Mouse (Mus musculus): ENCODE measurements at regions not wholly inside any gene's neighbourhood (a gene's known extent, or its start where the extent isn't known, plus 50 kb on each side); places are given as distances from the start of the nearest gene placed in this dataset.

DNA sequence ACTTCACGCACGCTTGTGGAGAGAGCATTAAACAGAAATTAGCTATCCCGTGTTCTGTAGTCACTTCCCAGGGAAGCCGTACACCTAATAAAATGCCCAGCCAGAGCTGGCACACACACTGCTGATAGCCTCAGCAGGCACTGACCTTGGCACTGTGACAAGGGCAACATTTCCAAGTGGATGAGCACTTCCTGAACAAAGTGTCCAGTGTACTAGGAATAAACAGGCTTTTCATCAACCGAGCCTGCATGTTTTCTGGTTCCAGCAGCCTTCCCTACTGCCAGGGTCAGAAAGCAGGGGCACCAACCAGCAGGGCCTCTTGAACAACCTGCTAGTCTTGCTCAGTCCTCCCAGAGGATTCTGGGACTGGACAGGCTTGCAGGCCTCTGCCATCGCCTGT, 74.3 kb upstream of the Armc2 start:
- Histone ChIP-seq H3K27me3 (no peaks in the 10 kb centered on the region), H3K9me3 (no peaks in the 10 kb centered on the region), H3K36me3 (no peaks in the 10 kb centered on the region), H3K4me3 (replicated peaks) (no peak overlapping the region), H3K4me1 (replicated peaks) (peaks cover 35% of the 10 kb centered on the region), H3K9ac (replicated peaks) (no peak overlapping the region), H3K27ac (0 out of 2 replicates have a peak overlapping the region, but pooled peaks have one; percentile 23), H3K4me2 (no peak overlapping the region)
- 55% methylated on average over 6 of the region's 6 CpGs for WGBS
- ATAC-seq (ENCODE audit: insufficient number of reproducible peaks, insufficient read depth, low FRiP score, low TSS enrichment, low read depth): no peak

DNA sequence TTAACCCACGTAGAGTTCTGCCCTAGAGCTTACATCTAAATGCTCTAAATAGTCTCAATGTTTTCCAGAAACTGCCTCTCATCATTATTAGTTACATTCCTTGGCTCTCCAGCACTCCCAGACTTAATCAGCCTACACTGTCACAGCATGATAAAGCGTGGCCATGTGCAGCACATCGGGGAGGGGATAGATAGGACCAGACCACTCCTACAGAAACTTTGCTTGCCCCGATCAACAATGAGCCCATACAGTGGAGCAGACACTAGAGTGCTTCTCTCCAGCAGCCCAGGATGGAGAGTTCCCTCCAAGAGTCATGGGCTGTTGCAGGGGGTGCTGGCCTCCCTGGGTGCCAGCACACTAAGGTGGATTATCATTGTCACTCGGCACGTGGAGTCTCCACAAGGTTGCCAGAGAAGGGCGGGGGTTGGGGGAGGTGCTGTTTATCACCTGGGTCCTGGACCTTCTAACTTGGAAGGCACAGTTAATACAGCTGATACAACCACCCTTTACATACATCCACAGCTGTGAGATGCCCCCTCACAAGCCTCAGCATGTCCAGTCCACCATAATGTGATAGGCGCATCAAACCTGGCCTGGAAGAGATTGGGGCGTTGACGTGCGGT, 73.4 kb upstream of the Armc2 start:
- Histone ChIP-seq H3K27ac (no peak overlapping the region), H3K36me3 (no peaks in the 10 kb centered on the region), H3K9ac (replicated peaks) (no peak overlapping the region), H3K27me3 (no peaks in the 10 kb centered on the region), H3K4me2 (no peak overlapping the region), H3K9me3 (no peaks in the 10 kb centered on the region), H3K4me1 (replicated peaks) (peaks cover 35% of the 10 kb centered on the region), H3K4me3 (replicated peaks) (no peak overlapping the region)
- no peak for ATAC-seq (ENCODE audit: insufficient number of reproducible peaks, insufficient read depth, low FRiP score, low TSS enrichment, low read depth)
- 83% methylated on average over 11 of the region's 11 CpGs for WGBS

DNA sequence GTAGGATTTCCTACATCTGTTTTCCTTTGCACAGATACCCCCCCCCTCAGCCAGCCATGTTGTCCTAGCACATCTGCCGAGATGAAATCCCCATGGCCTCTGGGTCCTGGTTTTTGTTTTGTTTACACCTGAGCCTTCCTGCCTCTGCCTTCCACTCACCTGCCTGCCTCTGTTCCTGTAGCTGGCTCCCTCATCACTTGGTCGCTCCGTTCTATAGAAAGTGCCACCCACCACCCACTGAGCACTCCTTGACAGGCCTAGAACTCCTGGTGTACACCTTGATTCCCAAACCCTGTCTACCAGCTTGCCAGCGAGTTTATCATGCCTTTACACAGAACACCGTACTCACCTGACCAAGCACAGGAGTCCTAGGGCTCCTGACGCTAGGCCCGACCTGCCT, 72.6 kb upstream of the Armc2 start:
- Histone ChIP-seq H3K27me3 (no peaks in the 10 kb centered on the region), H3K27ac (no peak overlapping the region)

DNA sequence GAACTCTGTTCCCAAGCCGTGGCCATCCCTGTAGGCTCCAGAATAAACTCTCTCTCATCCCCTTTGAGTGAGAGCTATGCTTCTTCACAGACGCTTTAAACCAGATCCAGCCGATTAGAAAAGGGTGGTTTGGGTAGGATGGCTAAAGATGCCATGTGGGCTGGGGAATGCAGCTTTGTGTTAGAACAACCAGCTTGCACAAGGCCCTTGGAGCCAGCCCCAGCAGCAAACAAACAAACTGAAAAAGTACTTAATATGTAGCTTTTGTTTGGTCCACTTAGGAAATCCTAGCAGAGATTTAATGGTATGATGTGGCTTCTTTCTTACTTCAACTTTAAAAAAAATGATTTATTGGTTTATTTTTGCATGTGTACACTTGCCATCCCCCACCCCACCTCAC, 71.9 kb upstream of the Armc2 start:
- Histone ChIP-seq H3K9me3 (0 out of 2 replicates have a peak, but pooled peaks cover 5% of the 10 kb centered on the region), H3K9ac (replicated peaks) (no peak overlapping the region), H3K27me3 (no peaks in the 10 kb centered on the region), H3K4me1 (replicated peaks) (peaks cover 35% of the 10 kb centered on the region), H3K4me2 (no peak overlapping the region), H3K4me3 (replicated peaks) (no peak overlapping the region), H3K27ac (no peak overlapping the region; the same call in 1 of the 2 replicates), H3K36me3 (no peaks in the 10 kb centered on the region)
- WGBS: 39% methylated on average over 3 of the region's 3 CpGs
- no peak for ATAC-seq (ENCODE audit: insufficient number of reproducible peaks, insufficient read depth, low FRiP score, low TSS enrichment, low read depth)

More for the DNA sequence above, 72.6 kb upstream of the Armc2 start:
- WGBS: 93% methylated on average over 7 of the region's 7 CpGs
- no peaks in the 10 kb centered on the region for H3K9me3 ChIP-seq
- no peak overlapping the region for H3K9ac ChIP-seq (replicated peaks)
- no peak for ATAC-seq (ENCODE audit: insufficient number of reproducible peaks, insufficient read depth, low FRiP score, low TSS enrichment, low read depth)
- H3K4me1 ChIP-seq (replicated peaks): peaks cover 35% of the 10 kb centered on the region
- no peaks in the 10 kb centered on the region for H3K36me3 ChIP-seq
- no peak overlapping the region for H3K4me2 ChIP-seq
- no peak overlapping the region for H3K4me3 ChIP-seq (replicated peaks)

DNA sequence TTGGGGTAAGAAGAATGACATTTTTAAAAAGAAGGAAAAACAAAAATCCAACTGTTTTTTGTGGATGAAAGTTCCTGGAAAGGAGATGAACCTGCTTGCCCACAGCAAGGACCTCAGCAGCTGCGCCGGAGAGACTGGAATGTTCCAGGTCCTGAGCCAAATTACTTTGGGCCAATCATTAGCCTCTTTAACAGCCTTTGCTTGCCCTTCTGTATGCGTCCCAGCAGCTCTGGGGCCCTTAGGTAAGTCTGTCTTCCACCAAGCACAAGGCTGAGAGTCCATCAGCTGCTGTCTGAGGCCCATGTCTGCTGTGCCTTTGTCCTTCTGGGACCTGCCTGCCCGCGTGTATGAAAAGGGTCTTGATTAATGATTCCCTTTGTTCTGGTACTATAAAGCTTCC, 71.4 kb upstream of the Armc2 start:
- Histone ChIP-seq H3K27me3 (no peaks in the 10 kb centered on the region), H3K36me3 (no peaks in the 10 kb centered on the region), H3K4me2 (no peak overlapping the region), H3K4me3 (replicated peaks) (no peak overlapping the region), H3K4me1 (replicated peaks) (peaks cover 35% of the 10 kb centered on the region), H3K27ac (peak overlapping the region; percentile 53; the same call in 1 of the 2 replicates), H3K9me3 (0 out of 2 replicates have a peak, but pooled peaks cover 7% of the 10 kb centered on the region), H3K9ac (replicated peaks) (no peak overlapping the region)
- ATAC-seq (ENCODE audit: insufficient number of reproducible peaks, insufficient read depth, low FRiP score, low TSS enrichment, low read depth): no peak
- 41% methylated on average over 5 of the region's 5 CpGs for WGBS

DNA sequence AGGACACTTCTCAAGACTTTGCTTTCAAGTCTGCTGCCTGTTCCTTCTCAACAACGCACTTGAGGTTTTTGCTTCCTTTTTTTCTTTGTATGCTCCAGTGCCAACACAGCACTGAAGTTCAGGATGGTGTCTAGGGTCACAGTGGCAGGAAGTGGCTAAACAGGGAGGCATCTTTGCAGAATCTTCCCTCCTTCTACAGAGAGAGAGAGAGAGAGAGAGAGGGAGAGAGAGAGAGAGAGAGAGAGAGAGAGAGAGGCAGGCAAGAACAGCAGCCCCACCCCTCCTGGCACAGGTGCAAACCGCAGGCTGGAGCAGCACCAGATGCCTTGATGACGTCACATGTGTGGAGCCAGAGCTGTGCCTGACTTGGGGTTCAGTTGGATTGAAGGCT, 71.0 kb upstream of the Armc2 start:
- 27% methylated on average over 3 of the region's 3 CpGs for WGBS
- no peaks in the 10 kb centered on the region for H3K27me3 ChIP-seq
- no peak overlapping the region for H3K9ac ChIP-seq (replicated peaks)
- no peak overlapping the region for H3K4me2 ChIP-seq
- 0 out of 2 replicates have a peak, but pooled peaks cover 7% of the 10 kb centered on the region for H3K9me3 ChIP-seq
- H3K4me1 ChIP-seq (replicated peaks): peaks cover 35% of the 10 kb centered on the region
- H3K36me3 ChIP-seq: no peaks in the 10 kb centered on the region
- 0 out of 2 replicates have a peak overlapping the region, but pooled peaks have one; percentile 53 for H3K27ac ChIP-seq
- H3K4me3 ChIP-seq (replicated peaks): no peak overlapping the region
- ATAC-seq (ENCODE audit: insufficient number of reproducible peaks, insufficient read depth, low FRiP score, low TSS enrichment, low read depth): no peak

DNA sequence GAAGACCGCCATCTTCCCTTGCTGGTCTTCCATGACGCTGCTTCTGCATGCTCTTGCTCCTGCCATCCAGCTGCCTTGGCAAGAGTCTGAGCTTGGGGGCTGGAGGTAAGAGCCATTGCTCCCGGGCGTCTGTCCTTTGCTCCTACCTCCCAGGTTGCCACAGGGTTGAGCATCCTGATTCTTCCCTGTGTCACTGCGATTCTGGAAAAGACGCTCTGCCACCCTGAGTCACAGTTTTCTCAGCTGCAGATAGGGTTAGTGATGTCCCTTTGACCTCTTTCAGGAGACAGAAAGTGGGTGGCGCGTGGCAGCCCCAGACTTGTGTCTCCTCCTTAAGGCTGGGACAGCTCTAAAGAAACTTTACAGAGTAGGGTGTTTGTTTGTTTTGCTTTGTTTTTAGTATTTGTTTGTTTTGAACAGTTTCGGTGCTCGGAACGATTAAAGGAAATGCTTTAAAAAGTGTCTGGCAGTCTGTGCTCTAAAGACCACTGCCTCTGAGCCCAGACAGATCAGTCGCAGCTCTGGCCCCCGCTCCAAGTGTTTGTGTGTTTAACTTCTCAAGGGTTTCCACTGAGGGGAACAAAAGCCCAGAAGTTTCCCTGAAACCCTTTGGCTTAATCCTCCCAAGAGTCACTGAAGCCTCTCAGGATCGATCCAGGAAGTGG, 70.5 kb upstream of the Armc2 start:
- WGBS: 52% methylated on average over 14 of the region's 14 CpGs
- H3K9ac ChIP-seq (replicated peaks): no peak overlapping the region
- H3K27ac ChIP-seq: no peak overlapping the region
- H3K4me1 ChIP-seq (replicated peaks): peaks cover 35% of the 10 kb centered on the region
- no peak overlapping the region for H3K4me3 ChIP-seq (replicated peaks)
- no peak overlapping the region for H3K4me2 ChIP-seq
- 0 out of 2 replicates have a peak, but pooled peaks cover 7% of the 10 kb centered on the region for H3K9me3 ChIP-seq
- H3K36me3 ChIP-seq: no peaks in the 10 kb centered on the region
- ATAC-seq (ENCODE audit: insufficient number of reproducible peaks, insufficient read depth, low FRiP score, low TSS enrichment, low read depth): no peak
- H3K27me3 ChIP-seq: no peaks in the 10 kb centered on the region

DNA sequence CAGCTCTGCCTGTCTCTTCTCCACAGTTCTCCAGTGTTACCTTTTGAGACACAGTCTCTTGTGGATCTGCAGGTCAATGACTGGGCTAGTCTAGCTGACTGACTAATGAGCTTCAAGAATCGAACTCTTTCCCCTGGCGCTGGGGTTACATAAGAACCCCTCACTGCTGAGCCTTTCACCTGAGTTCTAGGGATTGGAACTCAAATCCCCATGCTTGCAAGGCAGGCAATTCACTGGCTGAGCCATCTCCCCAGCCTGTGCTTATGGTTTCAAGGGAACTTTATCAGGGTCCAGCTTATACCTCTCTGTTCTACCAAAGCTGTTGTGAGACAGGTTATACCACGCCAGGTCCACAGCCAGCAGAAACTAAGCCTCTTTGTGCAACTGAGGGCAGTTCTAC, 69.7 kb upstream of the Armc2 start:
- H3K9ac ChIP-seq (replicated peaks): no peak overlapping the region
- no peaks in the 10 kb centered on the region for H3K36me3 ChIP-seq
- H3K4me2 ChIP-seq: no peak overlapping the region
- H3K9me3 ChIP-seq: 0 out of 2 replicates have a peak, but pooled peaks cover 7% of the 10 kb centered on the region
- H3K4me1 ChIP-seq (replicated peaks): peaks cover 33% of the 10 kb centered on the region
- H3K4me3 ChIP-seq (replicated peaks): no peak overlapping the region
- no peaks in the 10 kb centered on the region for H3K27me3 ChIP-seq
- no peak overlapping the region for H3K27ac ChIP-seq
- no peak for ATAC-seq (ENCODE audit: insufficient number of reproducible peaks, insufficient read depth, low FRiP score, low TSS enrichment, low read depth)
- 88% methylated on average over 3 of the region's 3 CpGs for WGBS

DNA sequence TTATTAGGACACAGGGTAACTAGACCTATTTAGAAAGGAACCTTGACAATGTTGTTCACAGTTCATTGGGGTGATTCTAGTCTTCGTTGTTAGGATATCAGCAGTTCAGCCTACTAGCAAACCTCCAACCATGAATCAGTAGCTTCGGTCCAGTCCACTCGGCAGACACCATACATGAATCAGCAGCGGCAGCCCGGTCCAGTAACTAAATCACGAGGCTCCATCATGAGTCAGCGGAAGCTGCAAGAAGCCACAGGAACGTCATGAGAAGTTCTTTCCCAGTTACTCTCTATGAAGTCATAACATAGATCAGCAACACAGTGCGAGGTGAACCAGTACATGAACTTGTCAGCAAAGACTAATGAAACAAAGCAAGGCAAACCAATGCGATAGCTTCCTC, 68.4 kb upstream of the Armc2 start:
- H3K9me3 ChIP-seq: 0 out of 2 replicates have a peak, but pooled peaks cover 7% of the 10 kb centered on the region
- H3K27ac ChIP-seq: no peak overlapping the region
- H3K36me3 ChIP-seq: no peaks in the 10 kb centered on the region
- H3K27me3 ChIP-seq: no peaks in the 10 kb centered on the region
- ATAC-seq (ENCODE audit: insufficient number of reproducible peaks, insufficient read depth, low FRiP score, low TSS enrichment, low read depth): no peak
- H3K9ac ChIP-seq (replicated peaks): no peak overlapping the region
- no peak overlapping the region for H3K4me2 ChIP-seq
- H3K4me1 ChIP-seq (replicated peaks): peaks cover 22% of the 10 kb centered on the region
- WGBS: 95% methylated on average over 10 of the region's 10 CpGs
- H3K4me3 ChIP-seq (replicated peaks): no peak overlapping the region

DNA sequence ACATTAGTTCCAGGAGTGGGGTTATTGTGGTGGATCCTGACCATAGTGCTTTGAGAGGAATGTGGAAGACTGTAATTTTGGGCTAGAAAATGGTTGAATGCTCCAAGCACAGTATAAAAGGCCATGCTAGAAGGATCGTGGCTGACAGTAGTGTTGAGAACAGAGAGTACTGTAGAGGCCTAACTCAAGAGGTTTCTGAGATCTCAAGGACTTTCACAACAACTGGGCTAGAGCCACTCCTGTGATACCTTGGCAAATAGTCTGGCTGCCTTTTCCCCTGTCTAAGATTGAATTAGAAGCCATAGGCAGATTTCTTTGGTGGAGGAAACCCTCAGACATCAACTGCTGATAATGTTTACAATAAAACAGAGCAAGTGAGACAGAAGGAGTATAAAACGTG, 67.1 kb upstream of the Armc2 start:
- Histone ChIP-seq H3K4me1 (replicated peaks) (peaks cover 16% of the 10 kb centered on the region), H3K4me3 (replicated peaks) (no peak overlapping the region), H3K9me3 (0 out of 2 replicates have a peak, but pooled peaks cover 7% of the 10 kb centered on the region), H3K27ac (no peak overlapping the region), H3K4me2 (no peak overlapping the region), H3K9ac (replicated peaks) (no peak overlapping the region), H3K36me3 (no peaks in the 10 kb centered on the region), H3K27me3 (no peaks in the 10 kb centered on the region)
- no peak for ATAC-seq (ENCODE audit: insufficient number of reproducible peaks, insufficient read depth, low FRiP score, low TSS enrichment, low read depth)
- WGBS: 74% methylated on average over 2 of the region's 2 CpGs

DNA sequence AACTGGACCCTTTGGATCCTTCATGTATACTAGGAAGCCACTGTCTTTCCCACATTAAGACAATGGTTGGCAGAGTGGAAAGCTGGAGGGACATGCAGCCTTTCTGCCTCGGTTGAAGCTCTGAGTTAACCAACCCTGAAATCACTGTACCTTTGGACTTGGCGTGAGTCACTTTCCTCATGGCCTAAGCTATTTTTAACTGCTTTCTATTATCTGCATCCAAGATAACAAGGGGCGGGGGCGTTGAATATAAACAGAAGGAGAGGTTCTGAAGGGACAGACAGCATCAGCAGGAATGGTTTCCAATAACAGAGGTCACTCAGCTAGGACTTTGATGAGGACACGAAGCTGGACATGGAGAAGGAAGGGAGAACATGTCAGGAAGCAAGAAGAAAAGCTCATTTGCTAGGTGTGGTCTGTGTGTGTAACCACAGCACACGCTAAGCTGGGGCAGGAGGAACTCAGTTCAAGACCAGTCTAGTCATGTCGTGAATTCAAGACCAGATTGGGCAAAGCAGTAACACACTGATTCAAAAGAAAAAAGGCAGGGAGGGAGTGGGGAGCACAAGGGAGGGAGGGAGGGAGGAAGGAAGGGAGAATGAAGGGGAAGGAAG, 64.1 kb upstream of the Armc2 start:
- Histone ChIP-seq H3K4me1 (replicated peaks) (no peaks in the 10 kb centered on the region), H3K9me3 (0 out of 2 replicates have a peak, but pooled peaks cover 7% of the 10 kb centered on the region), H3K9ac (replicated peaks) (no peak overlapping the region), H3K36me3 (no peaks in the 10 kb centered on the region), H3K4me2 (no peak overlapping the region), H3K27ac (no peak overlapping the region), H3K27me3 (no peaks in the 10 kb centered on the region), H3K4me3 (replicated peaks) (no peak overlapping the region)
- no peak for ATAC-seq (ENCODE audit: insufficient number of reproducible peaks, insufficient read depth, low FRiP score, low TSS enrichment, low read depth)
- 64% methylated on average over 7 of the region's 7 CpGs for WGBS
